Mouse (Mus musculus) heart, embryonic 15.5 days (tissue): ENCODE measurements around the gene Cpn1. TPM values are rescaled to one million over a fixed set of nuclear protein-coding genes. Genes with fewer than 3 reads are reported as not detected.

Experiments used
- ATAC-seq: fragments of 200-750 bp; cut with Nextera tagmentation; replicated peaks from 2 replicates; pipeline ENCODE4 v1.8.0; 2017; ENCODE audit warnings: low read depth, moderate TSS enrichment; ENCODE audit not compliant: insufficient number of reproducible peaks, insufficient read depth, low FRiP score
- H3K27ac ChIP-seq: fragments of 300-500 bp; sonication (generic); 2 replicates; pipeline ENCODE4 v1.5.1; 2015; ENCODE audit warnings: mild to moderate bottlenecking, inconsistent platforms
- H3K27me3 ChIP-seq: fragments of 300-500 bp; sonication (generic); 2 replicates; pipeline ENCODE4 v1.6.1; 2015; ENCODE audit warnings: inconsistent platforms
- H3K36me3 ChIP-seq: fragments of 300-500 bp; sonication (generic); 2 replicates; pipeline ENCODE4 v1.6.1; 2015; ENCODE audit warnings: mild to moderate bottlenecking, inconsistent platforms
- H3K4me1 ChIP-seq: fragments of 300-500 bp; sonication (generic); replicated peaks from 2 replicates; pipeline ENCODE4 v1.6.1; 2015; ENCODE audit warnings: inconsistent platforms
- H3K4me2 ChIP-seq: fragments of 300-500 bp; sonication (generic); 2 replicates; pipeline ENCODE4 v1.6.1; 2015; ENCODE audit warnings: inconsistent platforms, mild to moderate bottlenecking, moderate library complexity
- H3K4me3 ChIP-seq: fragments of 300-500 bp; sonication (generic); 2 replicates; pipeline ENCODE4 v1.5.1; 2015; ENCODE audit warnings: mild to moderate bottlenecking, inconsistent platforms
- H3K9ac ChIP-seq: fragments of 300-500 bp; sonication (generic); 2 replicates; pipeline ENCODE4 v1.6.1; 2015; ENCODE audit warnings: mild to moderate bottlenecking, inconsistent platforms
- H3K9me3 ChIP-seq: fragments of 300-500 bp; sonication (generic); replicated peaks from 2 replicates; pipeline ENCODE4 v1.6.1; 2016; ENCODE audit warnings: inconsistent platforms
- WGBS: fragments of 180-500 bp; shearing (Covaris S2); methylation state at CpG from one replicate; pipeline ENCODE4 v1.1.7; 2015; ENCODE audit warnings: mixed read lengths; 5-methylcytosine and 5-hydroxymethylcytosine counted together
- polyA plus RNA-seq: library from polyadenylated mRNA; unstranded; fragments of >200 nt; fragmentation: Nextera tagmentation; extraction: Ambion mirVana; gene quantifications from 2 replicates; pipeline ENCODE4 v1.2.1, GENCODE M21; 2015

Gene Cpn1
- polyA plus RNA-seq, 1 experiment from 2014 or later = 0.63 TPM

DNA sequence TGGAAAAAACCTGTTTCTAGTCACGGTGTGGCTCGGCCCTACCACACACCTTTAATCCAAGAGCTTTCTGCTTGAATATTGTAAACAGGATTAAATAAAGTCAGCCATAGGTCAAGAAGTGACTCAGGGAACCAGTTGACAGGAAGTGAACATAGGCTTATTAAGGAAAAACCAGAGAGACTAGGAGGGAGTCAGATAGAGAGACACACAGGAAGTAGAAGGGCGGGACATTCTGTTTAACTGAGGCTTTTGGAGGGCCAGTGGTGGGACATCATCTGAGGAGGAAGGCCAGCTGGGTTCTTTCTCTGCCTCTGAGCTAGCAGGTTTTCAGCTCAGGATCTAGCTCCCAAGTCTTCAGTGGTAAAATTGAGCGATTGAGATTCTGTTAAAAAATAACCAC is 66.5 kb downstream of the Cpn1 start:
- no peak for ATAC-seq
- 88% methylated on average over 4 of the region's 4 CpGs for WGBS

DNA sequence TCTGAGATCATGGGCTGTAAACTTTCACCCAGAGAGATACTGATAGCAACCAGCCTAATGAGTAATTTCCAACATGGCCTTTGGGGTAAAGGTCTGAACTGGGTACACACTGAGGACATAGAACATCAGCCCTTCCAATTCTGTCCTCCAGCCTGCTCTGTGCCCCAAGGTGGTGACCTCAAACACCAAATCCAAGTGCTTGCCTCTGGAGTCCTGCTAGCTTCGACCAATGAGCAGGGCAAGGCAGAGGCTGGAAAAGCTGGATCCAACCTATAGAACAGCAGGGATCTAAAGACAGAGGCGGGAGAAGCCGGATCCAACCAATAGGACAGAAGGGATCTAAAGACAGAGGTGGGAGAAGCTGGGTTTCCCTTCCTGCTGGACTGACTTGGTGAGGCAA is 67.5 kb downstream of the Cpn1 start:
- Histone ChIP-seq H3K4me2 (no peak overlapping the region), H3K36me3 (peaks cover 4% of the 10 kb centered on the region; the same call in 1 of the 2 replicates), H3K27me3 (no peaks in the 10 kb centered on the region), H3K4me1 (peaks cover 37% of the 10 kb centered on the region), H3K27ac (no peak overlapping the region), H3K4me3 (no peak overlapping the region), H3K9me3 (no peaks in the 10 kb centered on the region), H3K9ac (no peak overlapping the region)
- WGBS = 78% methylated on average over 3 of the region's 3 CpGs
- ATAC-seq = no peak

More for the DNA sequence above, 66.5 kb downstream of the Cpn1 start:
- H3K27me3 ChIP-seq = no peaks in the 10 kb centered on the region
- H3K4me2 ChIP-seq = no peak overlapping the region
- H3K9ac ChIP-seq = no peak overlapping the region
- H3K4me3 ChIP-seq = no peak overlapping the region
- peaks cover 4% of the 10 kb centered on the region; the same call in 1 of the 2 replicates for H3K36me3 ChIP-seq
- no peak overlapping the region for H3K27ac ChIP-seq
- H3K4me1 ChIP-seq = peaks cover 37% of the 10 kb centered on the region
- no peaks in the 10 kb centered on the region for H3K9me3 ChIP-seq

GRCm38 (mm10) chr19:43917763-43918162 is 68.6 kb downstream of the Cpn1 start:
- WGBS = 87% methylated on average over 6 of the region's 6 CpGs
- H3K4me1 ChIP-seq = peaks cover 43% of the 10 kb centered on the region
- H3K9me3 ChIP-seq = no peaks in the 10 kb centered on the region
- H3K36me3 ChIP-seq = no peaks in the 10 kb centered on the region
- ATAC-seq = no peak
- H3K4me2 ChIP-seq = no peak overlapping the region
- H3K27me3 ChIP-seq = no peaks in the 10 kb centered on the region
- no peak overlapping the region for H3K9ac ChIP-seq
- H3K4me3 ChIP-seq = no peak overlapping the region
- no peak overlapping the region for H3K27ac ChIP-seq

DNA sequence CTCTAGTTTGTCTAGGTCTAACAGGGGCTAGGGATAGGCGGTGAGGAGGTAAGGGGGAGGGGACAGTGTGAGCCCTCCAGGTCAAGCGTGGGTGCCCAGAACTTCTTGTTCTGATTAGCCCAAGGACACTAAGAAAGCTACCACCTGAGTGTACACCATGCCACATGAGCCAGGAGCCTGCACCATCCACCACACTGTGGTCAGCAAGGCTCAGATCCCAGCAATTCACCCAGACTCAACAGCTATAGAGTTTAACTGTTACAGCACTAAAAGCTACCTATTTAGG is 69.0 kb downstream of the Cpn1 start:
- no peak for ATAC-seq
- Histone ChIP-seq H3K9ac (0 out of 2 replicates have a peak overlapping the region, but pooled peaks have one; percentile 18), H3K27ac (0 out of 2 replicates have a peak overlapping the region, but pooled peaks have one; percentile 12), H3K9me3 (no peaks in the 10 kb centered on the region), H3K27me3 (no peaks in the 10 kb centered on the region), H3K36me3 (no peaks in the 10 kb centered on the region), H3K4me2 (peak overlapping the region; percentile 44), H3K4me1 (peaks cover 41% of the 10 kb centered on the region), H3K4me3 (peak overlapping the region; percentile 18; the same call in 1 of the 2 replicates)
- 71% methylated on average over 2 of the region's 2 CpGs for WGBS

DNA sequence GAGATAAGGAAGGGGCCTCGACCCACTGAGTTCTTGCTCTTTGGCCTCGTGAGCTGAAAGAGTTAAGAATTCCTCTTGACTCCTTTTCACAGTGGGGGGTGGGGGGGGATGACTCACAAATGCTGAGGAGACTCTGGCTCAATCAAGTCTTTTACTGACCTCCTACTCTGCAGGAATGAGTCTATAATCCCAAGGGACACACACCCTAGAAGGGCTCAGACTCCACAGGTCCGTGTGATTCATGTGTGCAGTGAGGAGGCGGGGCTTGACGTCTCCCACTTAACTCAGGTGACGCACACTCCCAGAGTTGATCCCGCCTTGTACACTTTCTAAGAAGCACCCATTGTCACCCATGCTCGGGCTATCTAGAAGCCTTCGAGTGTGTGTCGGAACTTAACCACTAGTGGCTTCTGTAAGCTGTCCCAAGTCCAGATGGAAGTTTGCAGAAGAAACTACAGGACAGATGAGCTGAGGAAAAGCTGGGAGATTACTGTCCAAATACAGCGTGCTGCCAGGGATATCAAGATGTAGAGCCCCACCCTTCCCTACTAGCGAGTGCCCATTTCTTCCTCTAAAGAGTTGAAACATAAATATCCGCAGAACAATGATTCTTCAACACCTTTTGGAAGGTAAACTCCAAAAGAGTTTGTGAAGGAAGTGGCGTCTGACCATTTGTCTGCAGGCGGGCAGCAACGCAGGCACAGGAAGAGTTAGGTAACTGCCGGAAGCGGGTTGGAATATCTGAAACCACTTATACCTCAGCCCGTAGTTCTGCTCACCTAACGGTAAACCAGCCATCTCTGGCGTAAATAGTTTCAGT is 69.6 kb downstream of the Cpn1 start:
- Histone ChIP-seq H3K4me2 (peak overlapping the region; percentile 44), H3K27ac (0 out of 2 replicates have a peak overlapping the region, but pooled peaks have one; percentile 12), H3K9ac (peak overlapping the region; percentile 18; the same call in 1 of the 2 replicates), H3K4me3 (peak overlapping the region; percentile 18), H3K4me1 (peaks cover 41% of the 10 kb centered on the region), H3K27me3 (no peaks in the 10 kb centered on the region), H3K9me3 (no peaks in the 10 kb centered on the region), H3K36me3 (peaks cover 4% of the 10 kb centered on the region; the same call in 1 of the 2 replicates)
- ATAC-seq = no peak
- 32% methylated on average over 21 of the region's 21 CpGs for WGBS

DNA sequence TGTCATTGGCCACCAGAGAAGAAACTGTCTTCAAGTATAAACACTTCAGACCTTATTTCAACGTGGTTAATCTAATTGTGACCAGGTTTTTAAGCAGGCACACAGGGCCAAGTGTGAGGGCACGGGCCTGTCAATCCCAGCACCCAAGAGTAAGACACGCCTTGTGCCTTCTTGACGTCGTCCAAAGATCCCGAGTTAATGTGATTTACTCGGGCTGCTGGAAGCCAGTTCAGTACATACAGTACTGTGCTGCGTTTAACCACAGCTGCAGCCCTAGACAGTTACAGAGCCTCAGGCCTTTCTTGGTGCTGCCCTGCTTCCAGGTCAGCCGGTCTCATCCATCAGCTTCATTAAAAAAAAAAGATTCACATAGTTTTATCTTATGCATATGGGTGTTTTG is 70.9 kb downstream of the Cpn1 start:
- Histone ChIP-seq H3K9me3 (no peaks in the 10 kb centered on the region), H3K27me3 (no peaks in the 10 kb centered on the region), H3K4me2 (no peak overlapping the region), H3K4me1 (peaks cover 28% of the 10 kb centered on the region), H3K9ac (no peak overlapping the region), H3K27ac (no peak overlapping the region), H3K36me3 (peaks cover 15% of the 10 kb centered on the region; the same call in 1 of the 2 replicates), H3K4me3 (no peak overlapping the region)
- ATAC-seq = no peak
- WGBS = 64% methylated on average over 9 of the region's 9 CpGs

DNA sequence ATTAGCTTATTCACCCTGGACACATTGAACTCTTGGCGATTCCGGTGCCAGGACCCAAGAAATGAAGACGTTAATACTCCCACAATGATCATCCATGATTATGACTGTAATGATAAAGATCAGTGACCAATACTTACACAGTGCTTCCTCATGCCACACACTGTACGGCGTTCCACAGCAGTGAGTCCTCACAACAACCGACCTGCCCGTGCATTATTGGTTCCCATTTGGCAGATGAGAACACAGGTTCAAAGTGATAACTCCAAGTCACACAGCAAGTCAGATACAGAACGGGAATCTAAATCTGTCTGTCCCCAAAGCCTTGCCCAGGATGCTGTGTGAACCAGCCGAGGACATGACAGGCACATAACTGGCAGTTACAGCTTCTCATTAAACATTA is 71.4 kb downstream of the Cpn1 start:
- WGBS = 88% methylated on average over 9 of the region's 9 CpGs

GRCm38 (mm10) chr19:43912775-43913486 is 73.4 kb downstream of the Cpn1 start:
- Histone ChIP-seq H3K4me1 (peaks cover 21% of the 10 kb centered on the region), H3K9me3 (no peaks in the 10 kb centered on the region), H3K4me3 (no peak overlapping the region), H3K36me3 (peaks cover 21% of the 10 kb centered on the region; the same call in 1 of the 2 replicates), H3K9ac (no peak overlapping the region), H3K27me3 (no peaks in the 10 kb centered on the region), H3K4me2 (no peak overlapping the region), H3K27ac (no peak overlapping the region)
- 49% methylated on average over 4 of the region's 4 CpGs for WGBS
- ATAC-seq = no peak

More for the DNA sequence above, 71.4 kb downstream of the Cpn1 start:
- Histone ChIP-seq H3K9ac (no peak overlapping the region), H3K4me1 (peaks cover 26% of the 10 kb centered on the region), H3K4me2 (no peak overlapping the region), H3K9me3 (no peaks in the 10 kb centered on the region), H3K27me3 (no peaks in the 10 kb centered on the region), H3K4me3 (no peak overlapping the region), H3K27ac (no peak overlapping the region), H3K36me3 (peaks cover 18% of the 10 kb centered on the region; the same call in 1 of the 2 replicates)
- no peak for ATAC-seq

DNA sequence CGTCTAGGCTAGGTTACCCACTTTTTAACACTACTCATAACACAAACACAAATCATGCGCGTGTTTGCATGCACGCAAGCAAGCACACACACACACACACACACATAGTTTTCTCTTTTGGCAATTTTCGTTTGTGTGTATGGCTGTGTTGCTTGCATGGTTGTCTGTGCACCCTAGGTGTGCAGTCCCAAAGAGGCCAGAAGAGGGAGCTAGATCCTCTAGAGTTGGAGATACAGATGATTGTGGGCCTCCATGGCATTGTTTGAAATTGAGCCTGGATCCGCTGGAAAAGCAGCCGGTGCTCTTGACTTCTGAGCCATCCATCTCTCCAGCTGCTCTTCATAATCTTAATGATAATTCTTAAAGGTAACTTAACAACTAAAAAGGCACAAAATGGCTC is 79.9 kb downstream of the Cpn1 start:
- 92% methylated on average over 7 of the region's 7 CpGs for WGBS
- no peak overlapping the region for H3K4me3 ChIP-seq
- H3K4me1 ChIP-seq = no peaks in the 10 kb centered on the region
- peaks cover 29% of the 10 kb centered on the region for H3K36me3 ChIP-seq
- H3K9me3 ChIP-seq = no peaks in the 10 kb centered on the region
- no peak for ATAC-seq
- H3K27ac ChIP-seq = no peak overlapping the region
- H3K27me3 ChIP-seq = no peaks in the 10 kb centered on the region
- no peak overlapping the region for H3K4me2 ChIP-seq
- H3K9ac ChIP-seq = no peak overlapping the region
